Mouse (Mus musculus) T-cell, adult 2 months (primary cell): Measurements from ENCODE around the gene Cdk1.

Experiments
- DNase-seq: peaks from one replicate; pipeline ENCODE4 v3.0.0; 2022; ENCODE audit warnings: low spot score

Cdk1 gene

DNA sequence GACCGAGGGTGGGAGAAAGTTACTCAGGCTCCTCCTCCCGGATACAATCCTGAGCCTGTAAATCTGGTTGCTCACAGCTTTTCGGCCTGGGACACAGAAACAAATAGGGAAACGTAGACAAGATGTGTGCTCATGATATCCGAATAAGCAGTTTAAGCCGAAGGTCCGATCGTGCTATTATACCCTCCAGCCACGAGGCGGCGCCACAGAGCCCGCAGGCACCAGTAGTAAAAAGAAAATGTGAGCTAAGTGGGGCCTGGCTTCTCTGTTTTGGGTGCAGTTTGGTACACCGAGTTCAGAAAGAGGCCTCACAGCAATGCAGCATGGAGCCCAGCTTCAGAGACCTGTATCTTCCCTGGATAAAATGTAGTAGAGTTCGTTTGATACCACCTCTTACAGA, 46.5 kb downstream of the Cdk1 start:
- peak; percentile 16 for DNase-seq

DNA sequence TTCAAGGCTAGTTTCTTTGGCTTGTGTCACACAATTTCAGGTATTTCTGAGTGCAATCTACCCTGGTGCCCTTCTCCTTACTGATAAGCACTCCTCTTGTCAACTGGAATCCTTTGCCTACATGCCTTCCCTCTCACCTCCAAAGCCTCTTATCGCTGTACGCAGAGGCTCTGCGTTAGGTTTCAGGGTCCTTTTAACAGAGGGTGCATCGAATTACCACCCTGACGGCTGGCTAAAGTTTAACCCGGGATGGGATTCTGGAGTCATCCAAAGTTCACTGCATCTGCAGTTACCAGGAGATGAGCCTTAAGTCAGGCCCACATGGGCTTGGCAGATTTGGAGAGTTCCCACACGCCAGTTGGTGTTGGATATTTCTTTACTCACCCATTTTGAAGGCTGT, 47.1 kb downstream of the Cdk1 start:
- no peak for DNase-seq

DNA sequence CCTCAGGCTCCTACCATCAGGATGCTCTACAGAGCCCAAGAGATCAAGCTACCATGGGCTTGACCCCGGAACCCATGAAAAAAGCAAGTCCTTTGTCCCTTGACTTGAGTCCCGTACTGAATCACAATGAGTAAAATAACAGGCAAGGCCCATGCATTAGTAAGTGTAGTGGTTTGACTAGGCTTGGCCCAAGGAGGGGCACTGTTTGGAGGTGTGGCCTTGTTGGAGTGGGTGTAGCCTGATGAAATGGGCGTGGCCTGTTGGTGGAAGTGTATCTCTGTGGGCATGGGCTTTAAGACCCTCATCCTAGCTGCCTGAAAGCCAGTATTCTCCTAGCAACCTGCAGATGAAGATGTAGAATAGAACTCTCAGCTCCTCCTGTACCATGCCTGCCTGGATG, 47.9 kb downstream of the Cdk1 start:
- no peak for DNase-seq

DNA sequence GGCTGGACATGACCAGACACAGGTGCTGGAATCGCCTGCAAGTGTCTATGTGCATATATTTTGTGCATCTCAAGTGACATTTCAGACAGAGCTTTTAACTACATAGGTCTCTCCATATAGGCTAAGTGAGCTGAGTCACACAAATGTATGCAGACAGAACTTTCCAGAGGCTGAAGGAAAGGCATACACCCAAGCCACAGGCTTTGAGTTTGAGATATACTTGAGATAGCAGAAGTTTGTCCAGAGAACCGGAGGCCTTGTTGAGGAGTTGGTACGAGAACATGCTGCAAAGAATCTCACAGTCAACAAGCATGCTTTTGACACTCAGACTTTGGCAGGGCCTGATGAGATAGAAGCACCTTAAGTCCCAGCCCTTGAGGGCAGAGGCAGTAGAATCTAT, 50.1 kb downstream of the Cdk1 start:
- DNase-seq, result no peak

DNA sequence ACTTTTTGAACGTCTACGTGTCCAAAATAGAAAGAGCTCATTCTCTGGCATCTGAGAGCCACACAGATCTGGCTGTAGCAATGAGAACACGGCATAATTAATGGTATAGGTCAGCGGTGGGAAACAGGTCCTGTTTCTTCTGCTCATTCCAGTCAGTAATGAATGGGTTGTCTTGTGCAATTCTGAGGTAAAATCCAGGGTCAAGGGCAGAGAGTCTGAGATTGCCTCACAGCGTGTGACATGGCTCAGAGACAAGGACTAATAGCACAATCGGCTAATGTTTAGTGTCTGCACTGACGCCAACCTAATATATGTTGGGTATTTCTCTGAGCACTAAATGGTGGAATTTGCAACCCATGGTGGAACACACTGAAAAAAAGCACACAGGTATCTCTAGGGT, 52.8 kb downstream of the Cdk1 start:
- no peak for DNase-seq

DNA sequence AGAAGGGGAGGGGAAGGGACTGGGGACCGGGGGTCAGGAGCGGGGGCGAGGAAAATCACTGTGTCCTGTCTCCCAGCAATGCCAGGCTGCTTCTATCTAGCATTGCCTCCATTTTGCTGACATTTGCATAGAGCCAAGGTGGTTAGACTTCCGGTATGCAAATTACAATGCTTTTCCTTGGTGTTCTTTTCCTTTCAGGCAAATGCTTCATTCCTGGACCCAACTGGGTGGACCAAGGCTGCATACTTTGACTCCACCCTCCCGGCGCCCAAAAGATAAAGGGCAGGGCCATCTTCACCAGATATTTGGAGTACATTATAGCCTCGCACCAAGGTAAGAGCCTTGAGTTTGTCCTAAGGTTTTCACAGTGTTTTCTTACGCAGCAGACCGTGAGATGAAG, 56.8 kb downstream of the Cdk1 start:
- no peak for DNase-seq

DNA sequence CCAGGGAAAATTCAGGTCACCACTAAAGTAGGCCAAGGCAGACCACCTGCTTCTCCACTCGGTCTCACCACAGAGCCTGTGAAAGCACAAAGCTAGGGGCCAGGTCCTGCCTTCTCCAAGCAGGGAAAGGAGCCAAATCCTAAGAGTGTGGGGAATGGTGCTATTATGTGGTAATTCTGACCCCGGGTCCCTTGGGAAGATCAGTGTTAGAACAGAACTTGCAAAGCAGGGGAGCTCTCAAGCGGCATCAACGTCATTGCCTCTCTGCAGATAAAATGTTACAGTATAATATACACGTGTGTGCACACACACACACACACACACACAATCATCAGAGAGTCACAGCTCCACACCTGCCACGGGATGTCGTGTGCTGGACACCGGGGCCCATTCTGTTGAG, 62.0 kb downstream of the Cdk1 start:
- DNase-seq, result no peak

DNA sequence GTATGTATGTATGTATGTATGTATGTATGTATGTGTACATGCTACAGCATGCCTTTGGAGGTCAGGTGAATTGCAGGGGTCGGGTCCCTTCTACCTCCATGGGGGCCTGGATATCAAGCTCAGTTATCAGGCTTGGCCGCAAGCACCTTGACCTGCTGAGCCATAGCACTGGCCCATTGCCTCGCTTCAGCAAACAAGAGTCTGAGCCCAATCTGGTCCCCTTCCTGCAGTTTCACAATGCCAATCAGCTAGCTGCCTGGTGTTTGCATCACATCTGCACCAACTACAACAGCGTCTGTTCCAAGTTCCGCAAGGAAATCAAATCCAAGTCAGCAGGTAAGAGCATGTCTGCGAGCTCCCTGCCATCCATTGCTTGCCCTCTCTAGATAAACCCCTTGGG, 64.0 kb downstream of the Cdk1 start:
- DNase-seq, result no peak

DNA sequence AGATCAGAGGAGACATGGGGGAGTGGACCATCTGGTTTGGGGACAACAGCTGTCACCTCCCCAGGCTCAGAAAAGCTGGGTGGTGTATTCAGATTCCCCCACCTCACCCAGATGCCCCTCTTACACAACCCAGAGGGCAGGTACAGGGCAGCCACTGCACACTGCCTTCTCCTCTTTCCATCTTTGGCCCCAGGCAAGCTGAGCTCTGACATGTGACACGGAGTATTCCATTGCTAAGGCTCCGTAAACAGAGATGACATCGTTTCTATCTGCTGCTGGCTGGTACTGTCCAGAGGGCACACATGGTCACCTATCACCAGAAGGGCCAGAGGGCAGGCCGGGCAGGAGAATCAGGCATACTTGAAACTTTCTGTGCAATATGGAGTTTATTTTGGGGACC, 64.7 kb downstream of the Cdk1 start:
- no peak for DNase-seq

DNA sequence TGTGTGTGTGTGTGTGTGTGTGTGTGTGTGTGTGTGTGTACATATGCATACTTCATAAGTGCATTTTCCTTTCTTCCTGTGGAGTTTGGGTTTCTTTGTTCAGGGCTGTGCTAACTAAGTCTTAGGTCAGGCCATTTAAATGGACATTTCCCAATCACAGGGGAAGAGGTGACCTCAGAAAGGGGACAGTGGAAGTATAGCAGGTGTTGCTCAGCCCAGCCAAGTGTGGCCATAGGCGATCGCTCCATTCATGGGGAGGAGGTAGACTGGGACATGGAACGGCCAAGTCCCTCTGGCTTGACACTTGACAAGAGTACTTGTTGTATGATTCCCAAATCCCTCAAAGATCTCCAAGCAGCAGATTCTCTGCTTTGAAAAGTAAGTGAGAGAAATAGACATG, 65.8 kb downstream of the Cdk1 start:
- no peak for DNase-seq
